Mouse (Mus musculus) cerebellum, adult 2 months (tissue): ENCODE data around the gene Sox30. TPM values are rescaled to one million over a fixed set of nuclear protein-coding genes. Genes with fewer than 3 reads are reported as not detected.

ENCODE experiments used
- DNase-seq, 2 experiments: peaks; one replicate each; pipeline ENCODE4 v3.0.0; 2021
- H3K27ac ChIP-seq: fragments of 200-500 bp; 2 replicates; pipeline ENCODE4 v1.5.1; 2012; ENCODE audit warnings: low read length, control low read depth, inconsistent platforms; ENCODE audit not compliant: insufficient read depth
- H3K27me3 ChIP-seq: fragments of 200-500 bp; 2 replicates; pipeline ENCODE4 v1.6.1; 2012; ENCODE audit warnings: inconsistent platforms, mild to moderate bottlenecking, low read length, moderate library complexity; ENCODE audit not compliant: control insufficient read depth, insufficient read depth
- H3K4me1 ChIP-seq: fragments of 200-500 bp; 2 replicates; pipeline ENCODE4 v1.6.1; 2011; ENCODE audit warnings: low read length; ENCODE audit not compliant: control insufficient read depth, insufficient read depth
- H3K4me3 ChIP-seq: fragments of 200-500 bp; replicated peaks from 2 replicates; pipeline ENCODE3; 2011; ENCODE audit warnings: mild to moderate bottlenecking, low read depth, low read length, control low read depth; ENCODE audit not compliant: insufficient read depth
- CTCF ChIP-seq: fragments of 200-500 bp; IDR thresholded peaks from 2 replicates; pipeline ENCODE4 v1.5.1; 2011; ENCODE audit warnings: low read depth, mild to moderate bottlenecking, control low read depth, low read length, moderate library complexity, borderline replicate concordance; ENCODE audit not compliant: insufficient read depth
- POLR2A ChIP-seq: fragments of 200-500 bp; IDR thresholded peaks from 2 replicates; pipeline ENCODE4 v1.6.1; 2011; ENCODE audit warnings: low read length, control low read depth, borderline replicate concordance; ENCODE audit not compliant: insufficient read depth
- WGBS: fragments of 180-500 bp; shearing (Covaris S2); methylation state at CpG from one replicate; pipeline ENCODE4 v1.1.7; 2018; 5-methylcytosine and 5-hydroxymethylcytosine counted together
- polyA plus RNA-seq: library from polyadenylated mRNA; depleted of rRNA; stranded (reverse); fragments of >200 nt; gene quantifications from 2 replicates; pipeline ENCODE4 v1.2.3, GENCODE M21; 2012; rRNA removed

Gene Sox30
- polyA plus RNA-seq, 1 experiment, result 0.11 TPM

DNA sequence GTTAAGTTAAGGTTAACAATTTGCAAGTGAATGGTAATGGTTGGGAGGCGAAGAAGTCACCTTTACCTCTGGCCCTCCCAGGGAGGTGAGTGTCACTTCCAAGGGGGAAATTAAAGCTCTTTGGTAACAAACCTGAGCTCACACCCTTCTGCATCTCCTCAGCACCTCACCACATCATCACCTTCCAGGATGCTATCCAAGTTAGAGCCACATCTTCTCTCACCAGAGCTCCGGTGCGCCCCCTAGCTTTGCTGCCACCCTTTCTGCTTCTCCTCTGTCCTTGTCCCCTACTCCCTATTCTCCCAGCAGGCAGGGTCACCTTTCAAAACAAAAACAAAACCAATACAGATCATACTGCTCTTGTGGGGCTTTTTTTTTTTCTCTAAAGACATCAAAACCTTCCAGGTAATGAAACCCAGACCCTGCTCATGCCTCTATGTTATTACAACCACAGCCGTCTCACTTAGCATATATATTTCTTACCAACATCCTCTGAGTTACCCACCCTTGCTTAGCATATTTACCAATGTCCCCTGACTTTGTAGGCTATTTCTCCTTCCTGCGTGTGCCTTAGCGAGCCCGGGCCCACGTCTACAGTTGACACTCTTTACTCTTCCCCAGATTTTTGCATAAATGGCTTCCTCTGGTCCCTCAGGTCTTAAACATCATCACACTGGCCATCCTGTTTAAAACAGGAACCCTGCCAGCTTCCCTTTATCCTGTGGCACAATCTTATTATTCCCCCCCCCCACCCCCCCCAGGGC lies 80.0 kb downstream of the Sox30 start:
- H3K27ac ChIP-seq, result no peak overlapping the region
- H3K4me1 ChIP-seq, result peaks cover 6% of the 10 kb centered on the region; the same call in 1 of the 2 replicates
- H3K27me3 ChIP-seq, result no peaks in the 10 kb centered on the region
- no peak for TF ChIP-seq CTCF
- no peak for TF ChIP-seq POLR2A
- no peak overlapping the region for H3K4me3 ChIP-seq
- DNase-seq, result no peak
- 91% methylated on average over 8 of the region's 8 CpGs for WGBS

DNA sequence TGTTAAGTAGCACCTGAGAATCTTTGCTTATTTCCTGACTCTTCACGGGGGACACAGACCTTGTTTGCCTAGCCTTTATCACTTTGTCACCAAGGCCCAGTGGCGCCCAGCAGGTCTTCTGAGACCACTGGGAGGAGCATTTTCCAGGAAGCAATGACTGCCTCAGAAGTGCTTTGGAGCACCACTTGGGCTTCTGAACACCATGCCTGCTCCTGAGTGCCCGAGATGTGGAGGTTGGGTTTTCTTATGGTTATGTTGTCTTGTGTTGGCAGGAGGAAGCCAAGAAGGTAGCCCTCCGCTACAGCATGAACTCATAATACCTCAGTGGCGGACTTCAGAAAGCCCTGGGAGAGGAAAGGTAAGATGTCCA lies 80.5 kb downstream of the Sox30 start:
- peaks cover 12% of the 10 kb centered on the region; the same call in 1 of the 2 replicates for H3K4me1 ChIP-seq
- 91% methylated on average over 5 of the region's 5 CpGs for WGBS
- no peak for DNase-seq
- H3K4me3 ChIP-seq, result no peak overlapping the region
- TF ChIP-seq CTCF (no peak), POLR2A (no peak)
- H3K27me3 ChIP-seq, result no peaks in the 10 kb centered on the region
- H3K27ac ChIP-seq, result no peak overlapping the region

DNA sequence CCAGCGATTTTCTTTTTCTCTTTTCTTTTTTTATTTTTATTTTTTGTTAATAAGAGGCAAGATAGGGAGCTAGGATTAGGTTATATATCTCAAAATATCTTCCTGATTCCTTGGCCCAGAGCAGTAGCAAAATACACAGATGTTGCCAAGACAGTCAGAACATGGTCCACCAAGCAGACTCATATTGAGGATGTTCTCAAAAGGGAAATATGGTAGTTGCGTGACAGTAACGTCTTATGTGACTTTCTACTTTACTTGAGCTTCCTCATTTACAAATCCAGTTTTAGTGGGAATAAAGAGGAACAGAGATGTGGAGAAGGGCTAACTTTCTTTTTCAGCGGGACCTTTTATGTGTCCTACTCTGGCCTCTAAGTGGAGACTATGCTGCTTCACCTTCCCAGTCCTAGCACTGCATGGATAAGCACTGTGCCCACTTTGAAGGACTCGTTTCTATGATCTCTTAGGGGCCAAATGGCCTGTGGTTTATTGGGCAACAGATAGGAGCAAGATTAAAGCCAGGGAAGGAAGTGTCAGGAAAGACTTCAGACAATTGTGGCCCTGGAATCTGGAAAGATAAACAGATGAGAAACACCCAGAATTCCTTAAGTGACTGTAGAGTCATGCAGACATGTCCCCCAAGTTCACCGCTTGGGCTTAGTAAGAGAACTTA lies 81.8 kb downstream of the Sox30 start:
- no peak overlapping the region for H3K4me3 ChIP-seq
- 89% methylated on average over 6 of the region's 6 CpGs for WGBS
- H3K4me1 ChIP-seq, result peaks cover 16% of the 10 kb centered on the region; the same call in 1 of the 2 replicates
- TF ChIP-seq CTCF (no peak), POLR2A (no peak)
- DNase-seq, result no peak
- H3K27ac ChIP-seq, result no peak overlapping the region
- H3K27me3 ChIP-seq, result no peaks in the 10 kb centered on the region

DNA sequence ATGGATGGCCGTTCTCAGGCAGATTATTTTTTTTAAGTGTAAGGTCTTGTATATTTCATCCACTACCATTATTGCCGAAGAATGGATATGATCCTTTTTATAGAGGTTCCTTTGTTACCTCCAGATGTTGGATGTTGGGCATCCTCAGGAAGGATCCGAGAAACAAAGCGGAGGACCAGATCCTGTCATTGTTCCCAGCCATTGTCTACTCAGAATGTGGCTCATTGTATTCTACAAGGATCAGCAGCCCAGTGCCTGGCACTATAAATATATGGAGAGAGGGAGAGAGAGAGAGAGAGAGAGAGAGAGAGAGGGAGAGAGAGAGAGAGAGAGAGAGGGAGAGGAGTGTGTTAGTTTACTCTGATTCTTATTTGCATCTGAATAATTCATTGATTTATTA lies 82.5 kb downstream of the Sox30 start:
- peaks cover 16% of the 10 kb centered on the region; the same call in 1 of the 2 replicates for H3K4me1 ChIP-seq
- no peak for DNase-seq
- no peak for TF ChIP-seq POLR2A
- TF ChIP-seq CTCF, result no peak
- H3K4me3 ChIP-seq, result no peak overlapping the region
- H3K27ac ChIP-seq, result peak overlapping the region; percentile 63; the same call in 1 of the 2 replicates
- no peaks in the 10 kb centered on the region for H3K27me3 ChIP-seq
- 84% methylated on average over 4 of the region's 4 CpGs for WGBS

DNA sequence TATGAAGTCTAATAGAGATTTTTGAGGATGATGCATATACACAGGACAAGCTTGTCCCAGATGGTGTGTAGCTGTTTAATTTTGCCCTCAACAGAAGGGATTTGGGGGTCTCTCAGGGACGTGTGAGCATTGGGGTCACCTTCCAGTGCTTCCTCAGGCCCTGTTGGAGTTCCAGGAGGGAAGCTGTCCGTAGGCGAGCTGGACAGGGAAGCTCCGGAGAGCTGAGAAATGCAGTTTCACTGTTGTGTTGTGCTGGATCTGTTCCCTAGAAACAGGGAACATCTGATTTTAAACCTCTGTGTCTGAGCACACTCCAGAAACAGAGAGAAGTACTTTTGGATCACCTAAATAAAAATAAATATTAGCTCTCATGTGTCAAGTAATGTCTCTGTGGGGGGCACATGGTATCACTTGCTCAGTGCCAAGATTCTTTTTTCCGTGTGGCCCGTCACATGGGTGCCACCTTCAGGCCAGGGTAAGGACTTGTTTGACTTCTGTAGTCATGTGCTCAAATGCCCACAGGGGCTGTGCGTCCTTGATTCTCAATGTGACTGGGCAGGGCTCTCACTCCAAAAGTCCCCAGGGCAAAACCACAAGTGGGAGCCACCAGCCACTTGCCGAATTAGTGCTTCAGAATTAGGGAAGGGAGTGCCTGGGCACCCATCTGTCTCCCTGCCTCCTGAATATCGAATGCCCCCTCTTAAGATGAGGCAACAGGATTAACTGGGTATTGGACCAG lies 83.1 kb downstream of the Sox30 start:
- H3K4me1 ChIP-seq, result peaks cover 16% of the 10 kb centered on the region; the same call in 1 of the 2 replicates
- no peaks in the 10 kb centered on the region for H3K27me3 ChIP-seq
- WGBS, result 70% methylated on average over 9 of the region's 9 CpGs
- DNase-seq, result peak in 1 of 2 experiments; percentile 29
- peak overlapping the region; percentile 63; the same call in 1 of the 2 replicates for H3K27ac ChIP-seq
- H3K4me3 ChIP-seq, result no peak overlapping the region
- TF ChIP-seq CTCF (no peak), POLR2A (no peak)

DNA sequence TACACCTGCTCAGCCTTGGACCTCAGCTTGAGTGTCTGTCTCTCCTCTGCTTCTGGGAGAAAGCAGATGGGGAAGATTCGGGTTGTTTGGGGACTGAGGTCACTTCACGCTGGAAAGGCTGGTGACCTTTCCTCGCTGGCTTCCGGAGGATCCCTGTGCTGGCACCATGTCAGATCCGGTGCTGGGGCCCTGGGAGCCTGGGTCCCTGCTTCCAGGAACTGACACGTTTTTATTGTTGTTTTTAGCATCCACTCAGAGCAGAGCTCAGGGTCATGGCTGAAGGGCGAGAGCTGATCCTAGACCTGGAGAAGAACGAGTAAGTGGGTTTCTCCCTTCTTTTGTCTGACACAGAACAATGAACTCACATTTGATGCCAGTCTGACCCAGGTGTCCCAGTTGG lies 84.7 kb downstream of the Sox30 start:
- peaks cover 16% of the 10 kb centered on the region; the same call in 1 of the 2 replicates for H3K4me1 ChIP-seq
- no peak overlapping the region for H3K27ac ChIP-seq
- H3K4me3 ChIP-seq, result no peak overlapping the region
- peak in 1 of 2 experiments; percentile 34 for DNase-seq
- 47% methylated on average over 8 of the region's 8 CpGs for WGBS
- H3K27me3 ChIP-seq, result no peaks in the 10 kb centered on the region
- no peak for TF ChIP-seq CTCF
- TF ChIP-seq POLR2A, result no peak

DNA sequence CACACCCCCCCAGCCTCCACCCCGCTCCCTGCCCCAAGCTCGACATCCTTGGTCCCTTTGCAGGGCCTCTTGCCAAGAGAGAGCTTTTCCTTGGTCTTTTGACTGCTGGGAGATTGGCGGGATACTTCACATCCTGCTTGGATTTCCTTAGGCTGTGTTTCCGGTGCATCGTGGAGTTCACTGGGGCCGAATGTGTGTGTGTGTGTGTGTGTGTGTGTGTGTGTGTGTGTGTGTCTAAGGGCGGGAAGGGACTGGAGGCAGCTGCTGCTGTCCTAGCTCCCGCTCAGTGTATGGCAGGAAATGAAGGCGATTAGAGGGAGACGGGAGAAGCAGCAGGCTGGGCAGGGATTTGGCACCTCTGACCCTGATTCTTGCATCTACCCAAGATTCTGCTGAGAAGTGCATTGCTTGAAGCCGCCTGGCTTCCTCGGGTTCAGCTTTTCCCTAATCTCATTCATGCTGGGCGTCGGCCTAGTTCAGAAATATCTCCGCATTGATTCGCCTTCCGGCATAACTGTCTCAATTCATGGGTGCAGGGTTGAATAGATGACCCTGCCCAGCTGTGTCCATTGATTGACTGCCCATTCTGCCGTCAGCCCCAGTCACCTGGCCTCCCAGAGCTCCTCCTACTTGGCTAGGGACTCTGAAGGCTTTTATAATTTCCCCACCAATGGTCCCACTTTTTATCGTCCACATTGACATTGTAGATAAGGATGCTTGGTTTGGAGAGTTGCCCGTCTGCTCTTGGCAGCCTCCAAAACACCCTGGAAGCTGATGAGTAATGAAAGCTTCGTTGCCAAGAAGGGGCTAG lies 85.3 kb downstream of the Sox30 start:
- peak; percentile 71 to 78 for DNase-seq
- H3K4me3 ChIP-seq, result peak overlapping the region; percentile 9
- TF ChIP-seq POLR2A, result no peak
- no peak for TF ChIP-seq CTCF
- peak overlapping the region; percentile 79 for H3K27ac ChIP-seq
- peaks cover 16% of the 10 kb centered on the region; the same call in 1 of the 2 replicates for H3K4me1 ChIP-seq
- no peaks in the 10 kb centered on the region for H3K27me3 ChIP-seq
- 10% methylated on average over 21 of the region's 21 CpGs for WGBS

Other genes with a start within 250 kb of the Sox30 start
- 41.4 and 41.5 TPM in 2 replicates for gene Clint1, start 128.3 kb upstream of the Sox30 start, polyA plus RNA-seq
- gene Lsm11, start 35.4 kb upstream of the Sox30 start, polyA plus RNA-seq, result 20.8 and 21.9 TPM in 2 replicates
- 6.7 and 6.8 TPM in 2 replicates for gene Thg1l, start 24.8 kb upstream of the Sox30 start, polyA plus RNA-seq
- gene Gm12166, start 72.0 kb downstream of the Sox30 start, polyA plus RNA-seq, result 7.3 and 9.0 TPM in 2 replicates
- 9.8 and 11.4 TPM in 2 replicates for gene Adam19, start 75.7 kb downstream of the Sox30 start, polyA plus RNA-seq
- 6.6 and 8.4 TPM in 2 replicates for gene Nipal4, start 186.2 kb downstream of the Sox30 start, polyA plus RNA-seq